Mouse (Mus musculus) bone marrow macrophage, adult 2 months (primary cell): Measurements from ENCODE around the gene Moap1.

Source experiments
- CTCF ChIP-seq: IDR thresholded peaks from 2 replicates; pipeline ENCODE4 v1.5.1; 2012; ENCODE audit warnings: low read depth, mild to moderate bottlenecking, low read length, moderate library complexity
- POLR2A ChIP-seq: IDR thresholded peaks from 2 replicates; pipeline ENCODE4 v1.6.1; 2012; ENCODE audit warnings: mild to moderate bottlenecking, low read depth, low read length, borderline replicate concordance

DNA sequence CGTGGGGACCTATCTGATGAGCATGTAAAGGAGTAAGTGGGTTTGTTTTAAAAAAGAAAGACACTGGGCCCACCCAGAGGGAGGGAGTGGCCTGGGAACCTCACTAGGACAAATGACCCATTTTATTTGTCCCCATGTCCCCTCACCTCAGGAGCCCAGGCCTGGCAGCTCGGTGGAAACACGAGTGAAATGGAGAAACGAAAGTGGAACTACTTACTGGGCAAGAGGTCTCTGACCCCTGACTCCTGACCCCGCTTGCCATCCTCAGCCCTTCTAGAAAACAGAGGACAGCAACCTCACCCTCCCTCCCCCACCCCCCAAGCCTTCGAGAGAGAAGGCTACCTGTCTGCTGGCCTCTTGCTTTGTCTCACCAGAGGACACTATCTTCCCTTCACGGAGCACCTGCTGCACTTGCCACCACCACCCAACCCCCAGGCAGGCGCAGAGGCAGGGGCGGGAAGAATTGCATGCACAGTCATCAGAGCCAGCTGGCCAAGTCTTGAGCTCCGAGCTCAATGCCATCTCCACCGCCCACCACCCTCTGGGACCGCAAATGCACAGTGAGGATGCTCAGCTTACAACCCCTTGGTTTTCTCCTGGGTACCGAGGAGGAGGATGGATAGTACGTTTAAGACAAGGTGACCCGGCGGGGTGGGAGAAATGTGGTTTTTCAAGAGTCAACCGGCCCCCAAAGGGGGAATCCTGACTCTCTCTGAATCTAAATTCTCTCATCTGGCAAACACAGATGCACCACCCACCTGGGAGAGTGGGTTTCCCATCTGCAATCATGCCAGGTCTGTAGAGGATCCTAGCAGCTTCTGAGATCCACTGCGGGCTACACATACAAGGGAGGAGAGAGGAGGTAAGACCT lies 47.9 kb downstream of the Moap1 start:
- TF ChIP-seq CTCF (no peak), POLR2A (no peak)
